Mouse (Mus musculus): Measurements from ENCODE around the gene Mocs3.

The Mocs3 gene

GRCm38 (mm10) chr2:168230026-168230728 lies at the start of gene Mocs3, which contains the start of the genes Gm20716 and Dpm1:
Gene Mocs3 (plus strand): TSS chr2:168230622.
Gene Gm20716 (minus strand): TSS chr2:168230364.
Gene Dpm1 (minus strand): TSS chr2:168230591.
- peak; percentile 92 for DNase-seq

GRCm38 (mm10) chr2:168191856-168192255 lies 38.6 kb upstream of the Mocs3 start:
- no peak for DNase-seq

GRCm38 (mm10) chr2:168193685-168194084 lies 36.7 kb upstream of the Mocs3 start:
- DNase-seq: no peak

GRCm38 (mm10) chr2:168195721-168196120 lies 34.7 kb upstream of the Mocs3 start:
- no peak for DNase-seq

GRCm38 (mm10) chr2:168198421-168198820 lies 32.0 kb upstream of the Mocs3 start:
- no peak for DNase-seq

- no peak for DNase-seq
These were observed 30.9 kb upstream of the Mocs3 start for GRCm38 (mm10) chr2:168199476-168199875.

GRCm38 (mm10) chr2:168200014-168200691 lies 30.3 kb upstream of the Mocs3 start:
- DNase-seq: no peak

- no peak for DNase-seq
These were observed 25.9 kb upstream of the Mocs3 start for GRCm38 (mm10) chr2:168204476-168204999.

- peak; percentile 94 for DNase-seq
These were observed 25.2 kb upstream of the Mocs3 start for GRCm38 (mm10) chr2:168205265-168205664.

- peak; percentile 55 for DNase-seq
These were observed 24.5 kb upstream of the Mocs3 start for GRCm38 (mm10) chr2:168205681-168206631.

- DNase-seq: peak; percentile 98
These were observed 23.4 kb upstream of the Mocs3 start, which contains the start of gene Adnp for GRCm38 (mm10) chr2:168206725-168207644. Gene Adnp (minus strand): TSS chr2:168207112.

GRCm38 (mm10) chr2:168207883-168208282 lies 22.5 kb upstream of the Mocs3 start:
- DNase-seq: peak; percentile 30

GRCm38 (mm10) chr2:168213788-168214397 lies 16.5 kb upstream of the Mocs3 start:
- no peak for DNase-seq

- no peak for DNase-seq
These were observed 7.1 kb upstream of the Mocs3 start for GRCm38 (mm10) chr2:168223326-168223725.

GRCm38 (mm10) chr2:168229116-168230025 lies 1.1 kb upstream of the Mocs3 start:
- peak; percentile 52 for DNase-seq

GRCm38 (mm10) chr2:168230773-168231470 lies 500 bp downstream of the Mocs3 start:
- DNase-seq: peak; percentile 46

- no peak for DNase-seq
These were observed 1.0 kb downstream of the Mocs3 start for GRCm38 (mm10) chr2:168231471-168231829.

- DNase-seq: no peak
These were observed 2.9 kb downstream of the Mocs3 start for GRCm38 (mm10) chr2:168233286-168233685.

- DNase-seq: no peak
These were observed 7.9 kb downstream of the Mocs3 start for GRCm38 (mm10) chr2:168238335-168238734.

All from kidney, postnatal 10 days (tissue).